Mouse (Mus musculus) heart, embryonic 16.5 days (tissue): Measurements from ENCODE around the gene Fbxw4. TPM values are rescaled to one million over a fixed set of nuclear protein-coding genes. Genes with fewer than 3 reads are reported as not detected.

Experiments used
- ATAC-seq: fragments of 200-750 bp; cut with Nextera tagmentation; replicated peaks from 2 replicates; pipeline ENCODE4 v1.8.0; 2017; ENCODE audit warnings: moderate number of reproducible peaks; ENCODE audit not compliant: insufficient read depth, low FRiP score; ENCODE audit errors: extremely low read depth
- H3K27ac ChIP-seq: fragments of 300-500 bp; sonication (generic); 2 replicates; pipeline ENCODE4 v1.5.1; 2014; ENCODE audit warnings: mild to moderate bottlenecking, low read length, control low read depth, moderate library complexity
- H3K27me3 ChIP-seq: fragments of 300-500 bp; sonication (generic); 2 replicates; pipeline ENCODE4 v1.6.1; 2014; ENCODE audit warnings: low read length, mixed read lengths; ENCODE audit not compliant: control insufficient read depth, insufficient read depth
- H3K36me3 ChIP-seq: fragments of 300-500 bp; sonication (generic); 2 replicates; pipeline ENCODE4 v1.6.1; 2014; ENCODE audit not compliant: control insufficient read depth, insufficient read depth
- H3K4me1 ChIP-seq: fragments of 300-500 bp; sonication (generic); 2 replicates; pipeline ENCODE4 v1.6.1; 2014; ENCODE audit warnings: low read length, mixed read lengths; ENCODE audit not compliant: control insufficient read depth, insufficient read depth
- H3K4me2 ChIP-seq: fragments of 300-500 bp; sonication (generic); 2 replicates; pipeline ENCODE4 v1.6.1; 2014; ENCODE audit warnings: low read depth, mild to moderate bottlenecking, control low read depth, low read length
- H3K4me3 ChIP-seq: fragments of 300-500 bp; sonication (generic); 2 replicates; pipeline ENCODE4 v1.5.1; 2014; ENCODE audit warnings: mild to moderate bottlenecking, control low read depth, low read length
- H3K9ac ChIP-seq: fragments of 300-500 bp; sonication (generic); 2 replicates; pipeline ENCODE4 v1.6.1; 2014; ENCODE audit warnings: low read length, control low read depth
- H3K9me3 ChIP-seq: fragments of 300-500 bp; sonication (generic); replicated peaks from 2 replicates; pipeline ENCODE4 v1.6.1; 2016; ENCODE audit warnings: low read length; ENCODE audit not compliant: control insufficient read depth
- WGBS: fragments of 180-500 bp; shearing (Covaris S2); extraction: QIAGEN DNeasy Blood & Tissue Kit; methylation state at CpG from one replicate; pipeline ENCODE4 v1.1.7; 2014; 5-methylcytosine and 5-hydroxymethylcytosine counted together
- polyA plus RNA-seq: library from polyadenylated mRNA; unstranded; fragments of >200 nt; fragmentation: Nextera tagmentation; extraction: Ambion mirVana; gene quantifications from 2 replicates; pipeline ENCODE4 v1.2.1, GENCODE M21; 2015

Gene Fbxw4
- 4.5 and 7.1 TPM in 2 replicates for polyA plus RNA-seq

GRCm38 (mm10) chr19:45659738-45660502, at the start of gene Fbxw4:
TSS of gene Fbxw4 (minus strand) at chr19:45660312.
- under 1% methylated on average over 83 of the region's 94 CpGs for WGBS
- peak within 1 kb of the TSS; percentile 78 for H3K4me3 ChIP-seq

GRCm38 (mm10) chr19:45708704-45709103, 48.6 kb upstream of the Fbxw4 start:
- H3K36me3 ChIP-seq = no peaks in the 10 kb centered on the region
- ATAC-seq = no peak
- no peak overlapping the region for H3K27ac ChIP-seq
- no peak overlapping the region for H3K4me3 ChIP-seq
- H3K9me3 ChIP-seq = no peaks in the 10 kb centered on the region
- no peak overlapping the region for H3K9ac ChIP-seq
- H3K27me3 ChIP-seq = no peaks in the 10 kb centered on the region
- no peak overlapping the region for H3K4me2 ChIP-seq
- WGBS = 73% methylated on average over 3 of the region's 3 CpGs
- no peaks in the 10 kb centered on the region for H3K4me1 ChIP-seq

More at GRCm38 (mm10) chr19:45659738-45660502, at the start of gene Fbxw4:
- no peaks in the 10 kb centered on the region for H3K27me3 ChIP-seq
- peak within 1 kb of the TSS; percentile 91 for H3K27ac ChIP-seq
- peak; percentile 86 for ATAC-seq
- peak within 1 kb of the TSS; percentile 82 for H3K4me2 ChIP-seq
- H3K4me1 ChIP-seq = peaks cover 36% of the 10 kb centered on the region
- H3K36me3 ChIP-seq = no peaks in the 10 kb centered on the region
- no peaks in the 10 kb centered on the region for H3K9me3 ChIP-seq
- H3K9ac ChIP-seq = peak within 1 kb of the TSS; percentile 89

GRCm38 (mm10) chr19:45696281-45696600, 36.1 kb upstream of the Fbxw4 start:
- WGBS = 16% methylated on average over 6 of the region's 6 CpGs
- H3K4me2 ChIP-seq = peak overlapping the region; percentile 47
- H3K27me3 ChIP-seq = no peaks in the 10 kb centered on the region
- H3K9me3 ChIP-seq = no peaks in the 10 kb centered on the region
- H3K4me3 ChIP-seq = 0 out of 2 replicates have a peak overlapping the region, but pooled peaks have one; percentile 8
- peaks cover 15% of the 10 kb centered on the region for H3K4me1 ChIP-seq
- ATAC-seq = peak; percentile 70; the same call in 1 of the 2 replicates
- H3K9ac ChIP-seq = peak overlapping the region; percentile 12; the same call in 1 of the 2 replicates
- peak overlapping the region; percentile 80 for H3K27ac ChIP-seq
- H3K36me3 ChIP-seq = no peaks in the 10 kb centered on the region

GRCm38 (mm10) chr19:45695496-45696280, 35.6 kb upstream of the Fbxw4 start:
- ATAC-seq = 0 out of 2 replicates have a peak, but pooled peaks have one; percentile 28
- Histone ChIP-seq H3K36me3 (no peaks in the 10 kb centered on the region), H3K27ac (peak overlapping the region; percentile 80), H3K9ac (peak overlapping the region; percentile 12; the same call in 1 of the 2 replicates), H3K4me1 (peaks cover 15% of the 10 kb centered on the region), H3K9me3 (no peaks in the 10 kb centered on the region), H3K4me3 (0 out of 2 replicates have a peak overlapping the region, but pooled peaks have one; percentile 8), H3K27me3 (no peaks in the 10 kb centered on the region), H3K4me2 (peak overlapping the region; percentile 47)
- 28% methylated on average over 25 of the region's 25 CpGs for WGBS

GRCm38 (mm10) chr19:45694056-45694455, 33.9 kb upstream of the Fbxw4 start:
- Histone ChIP-seq H3K27ac (no peak overlapping the region), H3K4me2 (no peak overlapping the region), H3K9ac (no peak overlapping the region), H3K4me1 (peaks cover 15% of the 10 kb centered on the region), H3K4me3 (no peak overlapping the region), H3K27me3 (no peaks in the 10 kb centered on the region), H3K9me3 (no peaks in the 10 kb centered on the region), H3K36me3 (no peaks in the 10 kb centered on the region)
- no peak for ATAC-seq
- WGBS = 62% methylated on average over 3 of the region's 3 CpGs

- H3K36me3 ChIP-seq = no peaks in the 10 kb centered on the region
- WGBS = 69% methylated on average over 8 of the region's 8 CpGs
- no peak overlapping the region for H3K4me3 ChIP-seq
- H3K9me3 ChIP-seq = no peaks in the 10 kb centered on the region
- no peak overlapping the region for H3K4me2 ChIP-seq
- no peak overlapping the region for H3K27ac ChIP-seq
- H3K9ac ChIP-seq = no peak overlapping the region
- H3K27me3 ChIP-seq = no peaks in the 10 kb centered on the region
- no peak for ATAC-seq
- peaks cover 15% of the 10 kb centered on the region for H3K4me1 ChIP-seq
Observed at GRCm38 (mm10) chr19:45692211-45692610, 32.1 kb upstream of the Fbxw4 start.

- Histone ChIP-seq H3K9ac (no peak overlapping the region), H3K4me1 (peaks cover 10% of the 10 kb centered on the region), H3K4me2 (no peak overlapping the region), H3K4me3 (no peak overlapping the region), H3K27me3 (no peaks in the 10 kb centered on the region), H3K36me3 (no peaks in the 10 kb centered on the region), H3K9me3 (no peaks in the 10 kb centered on the region), H3K27ac (no peak overlapping the region)
- 74% methylated on average over 8 of the region's 8 CpGs for WGBS
- no peak for ATAC-seq
Observed at GRCm38 (mm10) chr19:45691001-45691535, 31.0 kb upstream of the Fbxw4 start.

- Histone ChIP-seq H3K4me2 (no peak overlapping the region), H3K4me3 (no peak overlapping the region), H3K27me3 (no peaks in the 10 kb centered on the region), H3K9me3 (no peaks in the 10 kb centered on the region), H3K9ac (no peak overlapping the region), H3K27ac (no peak overlapping the region), H3K36me3 (no peaks in the 10 kb centered on the region), H3K4me1 (no peaks in the 10 kb centered on the region)
- ATAC-seq = no peak
- WGBS = 76% methylated on average over 4 of the region's 4 CpGs
Observed at GRCm38 (mm10) chr19:45687001-45687400, 26.9 kb upstream of the Fbxw4 start.
